Mouse (Mus musculus): Measurements from ENCODE around the gene Aknad1.

Aknad1 gene

GRCm38 (mm10) chr3:108751061-108751460 is 11.6 kb downstream of the Aknad1 start:
- no peak for DNase-seq (ENCODE audit: low read depth, low spot score)

DNA sequence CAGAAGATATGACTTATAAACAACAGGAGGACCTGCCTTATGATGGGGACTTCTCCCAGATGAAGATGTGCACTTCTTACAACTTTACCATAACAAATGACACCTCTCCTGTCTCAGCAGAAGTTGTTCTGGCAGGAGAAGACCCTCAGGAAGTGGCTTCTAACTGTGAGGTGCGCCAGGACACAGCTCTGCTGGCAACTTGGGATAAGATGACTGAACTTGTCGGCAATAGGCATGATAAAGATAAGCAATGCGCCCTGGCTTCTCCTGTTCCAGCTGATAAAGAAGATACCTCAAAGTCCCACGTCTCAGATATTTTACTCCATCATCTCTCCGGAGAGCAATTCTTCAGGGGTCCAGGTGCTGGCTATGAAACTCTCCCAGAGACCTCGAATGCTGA is 12.2 kb downstream of the Aknad1 start:
- DNase-seq (ENCODE audit: low read depth, low spot score), result no peak

GRCm38 (mm10) chr3:108754541-108754940 is 15.1 kb downstream of the Aknad1 start:
- no peak for DNase-seq (ENCODE audit: low read depth, low spot score)

DNA sequence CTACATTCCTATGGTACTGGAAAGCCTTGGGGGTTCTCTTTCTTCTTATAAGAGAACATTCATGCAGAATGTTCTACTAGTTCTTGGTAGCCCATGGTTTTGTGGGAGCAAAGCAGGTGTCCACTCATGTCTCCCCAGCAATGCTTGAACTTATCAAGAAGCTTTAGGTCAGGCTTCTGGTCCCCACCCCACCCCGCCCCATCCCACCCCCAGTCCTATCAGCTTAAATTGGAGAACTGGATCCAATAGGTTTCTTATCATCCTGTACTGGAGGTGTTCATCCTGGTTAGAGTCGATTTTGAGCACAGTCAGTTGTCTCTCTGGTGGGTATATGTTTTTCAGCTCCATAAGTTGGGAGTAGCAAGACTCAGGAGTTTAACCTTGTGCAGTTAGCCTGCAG is 16.1 kb downstream of the Aknad1 start:
- no peak for DNase-seq (ENCODE audit: low read depth, low spot score)

DNA sequence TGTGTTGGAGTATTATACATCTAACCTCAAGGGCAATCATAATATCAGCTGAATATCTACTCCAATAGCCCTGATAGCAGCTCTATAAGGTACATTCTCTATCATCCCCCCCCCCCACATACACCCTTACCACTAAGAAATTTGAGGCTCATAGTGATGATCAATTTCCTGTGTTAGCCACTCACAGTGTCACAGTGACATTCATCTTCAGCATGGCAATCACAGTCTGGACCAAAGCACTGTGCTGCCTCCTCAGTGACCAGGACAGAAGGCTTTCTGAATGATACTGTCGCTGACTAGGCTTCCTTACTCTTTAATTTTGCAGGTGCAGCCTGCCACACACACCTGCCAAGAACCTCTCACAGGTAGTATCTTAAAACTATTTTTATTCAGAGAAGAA is 16.7 kb downstream of the Aknad1 start:
- no peak for DNase-seq (ENCODE audit: low read depth, low spot score)

DNA sequence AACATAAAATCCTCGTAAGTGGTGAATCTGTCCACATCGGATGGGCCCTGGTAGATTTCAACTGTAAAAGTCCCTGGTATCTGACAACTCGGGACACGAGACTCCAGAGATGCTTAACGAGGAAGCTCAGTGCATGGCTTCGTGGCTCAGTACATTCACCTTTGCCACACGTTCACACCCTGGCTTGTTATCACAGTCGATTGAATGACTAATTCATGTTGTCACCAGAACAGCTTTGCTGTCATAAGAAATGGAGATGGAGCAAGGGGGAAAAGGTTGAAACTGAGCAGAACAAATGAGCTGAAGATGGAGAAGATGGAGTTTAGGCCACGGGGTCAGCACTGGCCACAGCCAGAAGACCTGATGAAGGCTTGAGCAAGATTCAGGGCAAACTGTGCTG is 18.1 kb downstream of the Aknad1 start:
- DNase-seq (ENCODE audit: low read depth, low spot score), result no peak

- no peak for DNase-seq (ENCODE audit: low read depth, low spot score)
These were observed 20.3 kb downstream of the Aknad1 start for GRCm38 (mm10) chr3:108759566-108760420.

DNA sequence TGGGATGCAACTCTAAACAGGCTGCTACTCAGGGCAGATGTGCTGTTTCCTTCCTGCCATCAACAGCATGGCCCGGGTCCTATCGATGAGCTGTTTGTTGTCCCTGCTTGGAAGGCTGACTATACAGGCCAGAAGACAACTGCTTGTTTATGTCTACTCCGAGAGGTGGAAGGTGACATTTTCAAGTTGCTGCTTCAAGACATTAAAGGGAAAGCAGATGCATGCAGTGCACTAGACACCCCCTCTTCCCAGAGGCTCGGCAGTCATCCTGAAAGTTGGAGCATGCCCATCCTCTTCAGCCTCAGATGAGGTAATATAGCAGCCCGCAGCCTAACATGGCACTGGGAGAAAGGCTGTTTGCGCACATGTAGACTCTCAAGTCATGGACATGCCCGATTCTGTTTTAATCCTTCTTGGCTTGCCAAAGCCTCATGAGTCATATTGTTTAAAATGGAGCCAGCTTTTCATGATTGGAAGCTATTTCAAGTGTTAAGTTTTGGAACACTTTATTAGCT is 23.2 kb downstream of the Aknad1 start:
- no peak for DNase-seq (ENCODE audit: low read depth, low spot score)

GRCm38 (mm10) chr3:108763691-108764090 is 24.2 kb downstream of the Aknad1 start:
- no peak for DNase-seq (ENCODE audit: low read depth, low spot score)

DNA sequence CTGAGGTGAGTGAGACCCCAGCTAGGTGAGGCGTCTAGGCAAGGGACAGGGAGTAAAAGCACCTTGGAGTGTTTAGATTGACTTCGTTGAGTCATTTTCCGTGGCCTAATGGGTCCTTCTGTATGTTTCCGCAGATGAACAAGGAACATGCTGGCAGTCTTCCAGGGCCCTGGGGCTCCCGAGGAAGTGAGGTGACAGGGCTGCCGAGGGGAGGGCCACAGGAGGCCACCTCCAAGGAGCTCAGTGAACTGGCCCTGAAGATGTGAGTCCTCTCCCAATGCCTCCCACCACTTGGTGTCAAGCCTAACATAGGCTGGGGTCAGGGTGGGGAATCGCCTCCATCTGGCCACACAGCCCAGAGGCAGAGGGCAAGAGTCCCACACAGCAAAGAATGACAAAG is 25.5 kb downstream of the Aknad1 start:
- no peak for DNase-seq (ENCODE audit: low read depth, low spot score)

- DNase-seq (ENCODE audit: low read depth, low spot score), result no peak
These were observed 26.0 kb downstream of the Aknad1 start for GRCm38 (mm10) chr3:108765476-108765875.

DNA sequence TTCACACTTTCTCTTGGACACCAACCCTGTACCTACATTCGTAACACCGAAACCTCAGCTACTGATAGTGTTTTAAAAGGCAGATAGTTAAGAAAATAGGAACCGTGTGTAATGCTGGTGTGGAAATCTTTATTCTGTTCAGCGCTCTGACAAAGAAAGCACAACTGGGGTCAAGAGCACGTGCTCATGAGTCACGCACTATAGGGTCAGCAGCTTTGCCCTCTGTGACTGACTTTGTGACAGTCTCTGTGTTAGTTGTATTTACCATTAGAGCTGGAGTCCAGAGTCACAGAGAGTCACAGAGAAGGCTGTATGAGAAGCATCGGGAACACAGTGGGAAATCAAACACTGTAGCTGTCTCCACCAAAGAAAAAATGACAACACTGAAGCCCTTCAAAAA is 27.5 kb downstream of the Aknad1 start:
- DNase-seq (ENCODE audit: low read depth, low spot score), result no peak

GRCm38 (mm10) chr3:108767416-108767815 is 28.0 kb downstream of the Aknad1 start:
- DNase-seq (ENCODE audit: low read depth, low spot score), result no peak

GRCm38 (mm10) chr3:108769547-108769946 is 30.1 kb downstream of the Aknad1 start:
- DNase-seq (ENCODE audit: low read depth, low spot score), result no peak

- DNase-seq (ENCODE audit: low read depth, low spot score), result peak; percentile 50
These were observed 31.4 kb downstream of the Aknad1 start for GRCm38 (mm10) chr3:108770725-108771368.

DNA sequence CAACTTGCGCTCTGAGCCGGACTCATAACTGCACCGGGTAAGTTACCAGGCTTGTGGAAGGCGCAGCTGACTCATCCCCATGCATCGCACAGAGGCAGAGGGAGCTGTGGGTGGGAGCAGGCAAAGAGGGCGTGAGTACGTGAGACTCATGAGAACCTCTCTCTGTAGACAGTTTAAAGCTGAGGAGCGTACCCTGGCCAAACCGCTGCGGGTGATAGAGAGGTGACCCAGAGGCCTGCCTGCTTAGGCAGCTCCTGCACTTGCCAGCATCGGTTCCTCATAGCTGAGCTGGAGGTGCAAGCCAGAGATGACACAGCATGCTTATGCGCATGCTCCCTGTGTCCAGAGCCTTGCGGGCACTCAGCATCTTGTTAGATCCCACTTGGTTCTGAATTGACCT is 32.8 kb downstream of the Aknad1 start:
- DNase-seq (ENCODE audit: low read depth, low spot score), result no peak

GRCm38 (mm10) chr3:108772811-108773210 is 33.4 kb downstream of the Aknad1 start:
- no peak for DNase-seq (ENCODE audit: low read depth, low spot score)

DNA sequence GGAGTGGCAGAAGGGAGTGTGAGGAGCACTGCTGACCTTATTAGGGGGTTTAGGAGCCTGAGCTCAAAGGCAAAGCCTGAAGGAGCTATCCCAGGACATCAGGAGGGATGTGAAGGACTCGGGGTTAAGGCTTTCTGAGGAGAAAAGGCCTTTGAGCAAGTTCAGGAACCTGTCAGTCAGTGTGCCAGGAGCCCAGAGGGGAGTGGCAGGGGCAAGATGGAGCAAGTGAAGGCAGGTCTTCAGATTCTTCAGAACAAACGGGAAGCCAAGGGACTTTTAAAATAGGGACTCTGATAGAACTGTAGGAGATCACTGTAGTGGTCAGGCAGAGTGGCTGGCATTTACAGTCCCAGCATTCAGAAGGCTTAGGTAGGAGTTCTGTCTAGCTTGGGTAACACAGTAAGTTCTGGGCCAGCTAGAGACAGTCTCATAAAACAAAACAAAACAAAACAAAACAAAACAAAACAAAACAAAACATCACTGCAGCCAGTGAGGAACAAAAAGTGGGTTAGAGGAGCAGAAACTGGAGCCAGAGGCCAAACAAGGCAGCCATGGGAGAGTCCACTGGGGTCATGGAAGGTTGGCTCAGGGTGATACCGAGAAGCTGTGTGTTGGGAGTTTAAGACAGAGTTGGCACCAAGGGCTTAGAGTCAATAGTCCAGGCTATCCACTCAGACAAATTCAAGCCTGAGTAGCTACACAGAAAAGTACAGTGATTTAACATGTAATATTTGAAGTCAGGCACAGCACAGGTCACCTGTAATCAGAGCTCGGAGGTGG is 39.5 kb downstream of the Aknad1 start:
- DNase-seq (ENCODE audit: low read depth, low spot score), result no peak

DNA sequence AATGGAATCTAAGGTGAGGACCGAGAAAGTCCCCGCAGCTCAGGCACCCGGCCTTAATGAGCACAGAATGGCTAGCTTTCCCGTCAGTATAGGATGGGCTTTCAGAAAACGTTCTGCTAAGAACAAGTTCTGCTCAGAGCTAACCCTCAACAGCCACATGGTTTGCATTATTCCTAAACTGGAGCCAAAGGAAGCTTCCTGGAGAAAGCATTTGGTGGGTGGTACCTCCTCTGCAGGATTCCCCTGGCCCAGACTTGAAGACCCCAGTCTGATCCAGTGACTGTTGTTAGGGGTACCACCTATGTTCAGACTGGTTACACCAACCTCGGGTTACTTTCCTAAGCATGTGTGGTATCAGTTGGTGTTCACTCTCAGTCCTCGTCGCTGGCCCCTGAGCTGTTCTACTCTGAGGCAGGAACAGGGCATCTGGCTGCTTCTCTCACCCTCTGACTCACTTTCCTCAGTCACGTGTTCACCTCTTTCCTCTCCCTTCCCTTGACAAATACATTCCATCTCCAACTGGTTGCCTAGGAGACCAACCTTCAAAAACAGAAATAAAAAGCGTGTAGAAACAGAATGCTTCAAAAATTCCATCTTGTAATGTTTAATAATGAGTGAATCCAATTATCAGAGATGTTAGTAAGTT is 41.9 kb downstream of the Aknad1 start:
- no peak for DNase-seq (ENCODE audit: low read depth, low spot score)

DNA sequence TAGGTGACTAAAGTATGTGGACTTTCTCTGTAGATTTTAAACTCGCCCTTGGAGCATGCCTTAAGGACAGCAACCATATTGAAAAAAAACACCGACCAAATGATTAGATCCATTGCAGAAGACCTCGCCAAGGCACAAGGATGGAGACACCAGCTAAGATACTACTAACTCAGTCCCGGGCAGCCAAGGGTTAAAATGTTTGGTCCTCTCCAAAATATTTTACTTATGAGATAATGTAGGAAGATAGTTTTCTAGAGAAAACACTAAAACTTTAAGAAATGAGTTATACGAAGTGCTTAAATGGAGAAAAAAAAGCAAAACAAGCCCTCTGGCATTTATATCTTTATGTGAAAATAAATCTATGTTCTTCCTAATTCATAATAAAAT is 42.4 kb downstream of the Aknad1 start:
- no peak for DNase-seq (ENCODE audit: low read depth, low spot score)

GRCm38 (mm10) chr3:108782364-108782895 is 43.0 kb downstream of the Aknad1 start:
- DNase-seq (ENCODE audit: low read depth, low spot score), result no peak

Measured in embryo, embryonic 11.5 days (tissue).